Mouse (Mus musculus) embryo, embryonic 11.5 days (tissue): ENCODE measurements around the gene Rpl28.
"Not testable (repeated sequence)": the region's sequence is repeated elsewhere in the genome, so short reads cannot be mapped to it uniquely, and the experiment has no call there.

Experiments used
- DNase-seq: peaks from one replicate; pipeline ENCODE4 v3.0.0-alpha.2; 2012; ENCODE audit warnings: low read depth, low spot score

The Rpl28 gene

DNA sequence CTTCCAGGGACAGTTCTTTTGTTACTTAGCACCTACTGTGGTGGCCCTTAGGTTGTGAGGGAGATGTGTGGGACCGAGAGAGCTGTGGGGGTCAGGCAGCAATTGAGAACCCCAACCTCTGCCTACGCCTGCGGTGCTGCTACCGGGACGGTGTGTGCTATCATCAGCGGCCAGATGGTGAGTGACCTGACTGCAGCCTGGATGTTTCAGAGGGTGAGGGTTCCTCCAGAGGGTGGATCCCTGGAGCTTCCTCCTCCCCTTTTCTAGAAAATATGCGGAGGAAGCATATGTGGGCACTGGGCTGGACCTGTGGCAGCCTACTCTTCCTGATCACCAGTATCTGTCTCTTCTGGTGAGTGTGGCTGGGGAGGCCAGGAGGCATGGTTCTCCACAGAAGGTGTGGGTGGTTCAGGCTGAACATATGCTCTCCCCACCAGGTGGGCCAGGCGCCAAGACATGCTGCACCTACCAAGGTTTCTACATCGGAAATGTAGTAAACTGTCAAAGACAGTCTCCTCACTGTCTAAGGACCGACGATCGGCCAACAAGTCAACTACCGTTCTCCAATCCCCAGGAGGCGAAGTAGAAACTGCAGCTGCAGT lies 8.9 kb upstream of the Rpl28 start:
- DNase-seq: no peak

DNA sequence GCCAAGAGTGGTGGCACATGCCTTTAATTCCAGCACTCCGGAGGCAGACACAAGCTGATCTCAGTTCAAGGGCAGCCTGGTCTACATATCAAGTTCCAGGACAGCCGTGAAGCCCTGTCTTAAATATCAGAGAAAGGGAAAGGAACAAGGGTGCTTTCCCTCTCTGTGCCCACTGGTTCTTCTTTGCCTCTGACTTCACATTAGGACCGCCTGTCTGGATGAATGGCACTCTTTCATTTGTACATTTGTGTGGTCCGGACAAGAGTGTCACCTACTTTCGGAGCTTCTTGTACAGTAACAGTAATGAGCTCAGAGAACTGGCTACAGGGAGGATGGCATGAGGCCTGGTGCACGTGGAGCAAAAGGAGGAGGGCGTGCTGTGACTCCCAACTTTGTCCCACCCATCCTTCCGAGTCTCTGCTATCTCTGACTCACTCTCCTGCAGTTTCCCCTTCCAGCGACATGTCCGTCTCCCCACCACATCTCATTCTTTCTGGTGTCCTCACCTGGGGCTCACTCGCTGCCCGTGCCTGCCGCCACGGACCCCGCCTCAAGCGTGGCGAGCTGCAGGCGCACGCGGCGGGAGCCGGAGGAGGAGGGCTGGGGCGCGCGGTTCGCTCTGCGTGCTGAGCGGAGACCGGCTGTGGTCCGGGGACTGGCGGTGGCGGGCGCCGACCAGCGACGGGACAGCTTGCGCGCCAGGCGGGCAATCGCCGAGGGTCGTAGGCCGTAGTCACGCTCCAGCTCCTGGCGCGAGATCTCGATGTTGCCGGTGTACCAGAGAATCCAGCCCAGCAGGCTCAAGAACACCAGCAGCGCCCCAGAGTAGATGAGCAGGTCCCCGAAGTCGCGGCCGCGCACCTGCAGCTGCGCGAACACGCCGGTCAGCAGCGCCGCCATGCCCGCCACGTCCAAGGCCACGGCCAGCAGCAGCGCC lies 3.9 kb upstream of the Rpl28 start:
- DNase-seq: no peak

DNA sequence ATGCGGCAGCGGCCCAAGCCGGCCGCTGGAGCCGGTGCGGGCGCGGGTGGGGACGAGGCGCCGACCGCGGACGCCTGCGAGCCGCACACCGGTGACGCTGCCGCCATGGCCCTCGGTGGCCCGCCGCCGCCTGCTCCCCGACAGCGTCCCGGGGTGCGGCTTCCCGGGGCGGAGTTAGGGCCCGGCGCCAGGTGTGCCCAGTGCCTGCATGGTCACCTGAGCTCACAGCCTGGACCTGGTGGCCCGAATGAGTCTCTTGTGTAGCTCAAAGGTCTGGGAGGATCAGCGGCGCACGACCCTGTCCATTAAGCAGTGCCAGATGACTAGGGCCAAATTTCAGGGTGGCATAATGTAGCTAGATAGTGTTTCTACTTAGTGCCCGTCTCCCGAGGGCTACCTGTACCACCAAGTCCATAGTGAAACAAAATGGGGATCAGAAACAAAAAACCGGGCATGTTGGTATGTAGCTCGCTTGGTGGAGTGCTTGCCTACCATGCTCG lies 3.2 kb upstream of the Rpl28 start, which contains the start of gene Tmem238:
Tmem238 (minus strand) TSS at position 221 of the 500 bp plus-strand sequence.
- no peak for DNase-seq

DNA sequence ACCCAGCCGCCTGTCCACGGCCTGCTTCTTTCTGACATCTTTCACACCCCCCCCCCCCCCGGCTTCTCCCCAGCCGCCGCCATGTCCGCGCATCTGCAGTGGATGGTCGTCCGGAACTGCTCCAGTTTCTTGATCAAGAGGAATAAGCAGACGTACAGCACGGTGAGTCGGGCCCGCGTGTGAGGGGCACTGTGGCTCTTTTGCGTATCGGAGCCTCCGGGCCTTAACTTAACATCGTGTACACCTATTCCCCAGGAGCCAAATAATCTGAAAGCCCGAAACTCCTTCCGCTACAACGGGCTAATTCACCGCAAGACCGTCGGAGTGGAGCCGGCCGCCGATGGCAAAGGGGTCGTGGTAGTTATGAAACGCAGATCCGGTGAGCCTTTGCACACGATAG lies 574 bp downstream of the Rpl28 start:
- DNase-seq: not testable (repeated sequence)

DNA sequence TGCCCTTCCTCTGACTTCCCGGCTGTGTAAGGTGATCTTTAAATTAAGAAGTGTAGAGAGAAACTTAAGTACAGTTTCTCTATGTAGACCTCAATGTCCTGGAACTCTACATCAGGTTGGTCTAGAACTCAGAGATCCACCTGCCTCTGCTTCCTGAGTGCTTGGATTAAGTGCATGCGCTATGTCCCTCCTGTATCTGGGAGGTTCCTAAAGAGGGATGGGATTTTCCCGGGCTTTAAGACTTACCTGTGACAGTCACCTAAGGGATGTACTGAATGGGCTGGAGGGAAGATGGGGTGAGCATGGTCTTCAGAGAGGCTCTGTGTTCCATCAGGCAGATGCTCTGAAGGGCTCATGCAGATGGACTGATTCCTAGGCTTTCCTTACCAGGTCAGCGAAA lies 1.0 kb downstream of the Rpl28 start:
- DNase-seq: no peak

DNA sequence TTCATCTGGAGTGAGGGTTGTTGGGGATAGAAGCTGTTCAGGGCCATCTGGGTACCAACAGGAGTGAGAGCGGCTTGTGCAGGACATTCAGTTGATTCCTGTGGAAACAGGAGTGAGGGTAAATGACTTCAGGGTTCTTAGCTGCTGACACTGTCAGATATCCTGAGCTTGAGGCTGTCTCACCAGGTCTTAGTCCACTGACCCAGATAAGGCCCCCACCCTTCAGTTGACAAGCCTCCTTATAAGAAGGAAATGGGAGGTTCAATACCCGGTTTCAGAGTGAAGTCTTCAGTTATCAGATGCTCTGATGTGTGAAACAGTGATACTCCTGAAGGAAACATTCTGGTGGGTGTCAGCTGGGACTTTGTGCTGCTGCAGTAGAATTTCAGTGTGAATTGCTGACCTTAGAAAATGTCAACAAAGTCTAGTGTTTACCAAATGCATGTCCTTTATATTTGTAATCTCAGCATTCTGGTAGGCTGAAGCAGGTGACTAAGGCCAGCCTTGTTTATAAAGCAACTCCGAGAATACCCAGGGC lies 2.0 kb downstream of the Rpl28 start:
- DNase-seq: no peak

DNA sequence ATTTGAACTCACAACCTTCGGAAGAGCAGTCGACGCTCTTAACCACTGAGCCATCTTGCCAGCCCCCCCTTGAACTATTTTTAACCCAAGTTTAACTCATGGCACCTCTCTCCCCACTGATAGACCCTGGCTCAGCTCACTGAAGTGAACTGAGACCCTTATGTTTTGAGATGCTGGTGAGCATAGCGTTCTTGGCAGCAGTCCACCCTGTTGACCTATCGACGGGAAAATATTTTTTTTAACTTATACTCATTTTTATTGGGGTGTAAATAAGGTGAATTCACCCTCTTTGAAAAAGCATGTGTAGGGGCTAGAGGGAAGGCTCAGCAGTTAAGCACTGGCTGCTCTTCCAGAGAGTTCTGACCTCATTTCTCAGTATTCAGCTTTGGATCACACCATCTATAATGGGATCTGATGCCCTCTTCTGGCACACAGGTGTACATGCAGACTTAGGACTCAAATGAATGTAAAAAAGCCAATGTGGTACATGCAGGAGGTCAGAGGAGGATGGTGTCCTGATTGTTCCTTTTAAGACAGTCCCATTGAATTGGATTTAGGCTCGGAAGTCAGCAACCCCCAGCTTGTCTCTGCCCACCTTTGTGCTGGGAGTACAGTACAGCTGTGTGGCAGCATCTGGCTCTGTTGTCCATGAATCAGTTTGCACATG lies 3.2 kb downstream of the Rpl28 start:
- no peak for DNase-seq

DNA sequence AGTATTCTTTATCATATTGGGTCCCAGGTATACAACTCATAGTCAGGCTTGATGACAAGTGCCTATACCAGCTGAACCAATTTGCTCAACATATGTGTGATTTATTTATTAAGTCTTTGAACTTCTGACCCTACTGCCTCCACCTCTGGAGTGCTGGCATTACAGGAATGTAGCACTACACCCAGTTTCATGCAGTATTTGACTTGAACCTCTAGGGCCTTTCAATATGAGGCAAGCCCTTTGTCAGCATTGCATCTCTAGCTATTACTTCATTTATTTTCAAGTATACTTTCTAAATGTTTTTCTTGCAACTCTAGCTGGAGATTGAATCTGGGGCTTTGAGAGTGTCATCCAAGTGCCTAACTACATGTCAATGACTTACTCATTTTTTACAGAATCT lies 9.6 kb downstream of the Rpl28 start:
- DNase-seq: no peak

DNA sequence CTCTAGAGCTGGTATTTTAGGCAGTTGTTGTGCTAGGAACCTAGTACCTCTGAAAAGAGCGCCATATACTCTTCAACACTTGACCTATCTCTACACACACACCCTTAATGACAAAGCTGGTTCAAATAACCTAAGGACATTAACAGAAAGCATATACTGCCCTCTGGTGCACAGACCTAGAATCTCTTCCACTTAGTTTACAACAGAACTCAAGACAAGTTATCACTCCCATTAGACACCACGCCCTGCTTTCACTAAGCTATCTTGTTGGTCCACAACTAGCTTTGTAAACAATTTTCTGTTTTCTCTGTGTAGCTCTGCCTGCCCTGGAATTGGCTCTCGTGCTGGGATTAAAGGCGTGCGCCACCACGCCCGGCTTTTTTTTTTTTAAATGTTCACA lies 14.0 kb downstream of the Rpl28 start:
- DNase-seq: no peak

DNA sequence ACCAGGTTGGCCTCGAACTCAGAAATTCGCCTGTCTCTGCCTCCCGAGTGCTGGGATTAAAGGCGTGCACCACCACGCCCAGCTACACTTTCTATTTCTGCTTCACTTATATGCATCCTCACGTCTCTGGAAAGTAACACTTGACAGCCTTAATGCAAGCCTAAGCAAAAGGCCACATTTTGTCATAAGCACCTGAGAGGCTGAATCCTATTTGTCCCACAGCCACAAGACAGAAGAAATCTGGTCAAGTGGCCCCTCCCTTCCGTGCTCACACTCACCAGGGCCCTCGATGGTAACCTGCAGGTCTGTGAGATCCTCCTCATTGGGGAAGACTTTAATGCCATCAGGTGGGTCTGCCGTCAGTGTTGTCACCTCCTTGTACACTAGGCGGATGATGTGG lies 18.5 kb downstream of the Rpl28 start:
- DNase-seq: not testable (repeated sequence)

DNA sequence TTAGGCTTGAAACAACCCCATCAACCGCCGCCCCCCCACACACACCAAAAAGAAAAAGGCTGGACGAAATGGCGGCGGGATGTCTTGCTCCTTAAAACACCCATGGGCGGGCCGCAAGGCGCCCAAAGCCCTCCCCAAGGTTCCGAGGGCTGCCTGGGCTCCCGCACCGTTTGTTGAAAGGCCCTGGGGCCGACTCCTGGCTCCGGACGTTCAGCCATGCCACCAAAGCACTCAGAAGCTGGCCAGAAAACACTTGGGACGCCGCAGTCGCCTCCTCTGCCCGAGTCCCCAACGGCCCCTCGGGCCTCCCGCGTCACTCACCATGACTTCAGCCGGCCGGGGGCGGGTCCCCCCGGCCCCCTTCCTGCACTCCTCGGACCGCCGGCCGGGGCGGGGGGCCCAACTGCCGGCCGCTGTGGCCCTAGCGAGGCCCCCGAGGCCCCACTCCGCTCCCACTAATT lies 19.2 kb downstream of the Rpl28 start:
- no peak for DNase-seq

DNA sequence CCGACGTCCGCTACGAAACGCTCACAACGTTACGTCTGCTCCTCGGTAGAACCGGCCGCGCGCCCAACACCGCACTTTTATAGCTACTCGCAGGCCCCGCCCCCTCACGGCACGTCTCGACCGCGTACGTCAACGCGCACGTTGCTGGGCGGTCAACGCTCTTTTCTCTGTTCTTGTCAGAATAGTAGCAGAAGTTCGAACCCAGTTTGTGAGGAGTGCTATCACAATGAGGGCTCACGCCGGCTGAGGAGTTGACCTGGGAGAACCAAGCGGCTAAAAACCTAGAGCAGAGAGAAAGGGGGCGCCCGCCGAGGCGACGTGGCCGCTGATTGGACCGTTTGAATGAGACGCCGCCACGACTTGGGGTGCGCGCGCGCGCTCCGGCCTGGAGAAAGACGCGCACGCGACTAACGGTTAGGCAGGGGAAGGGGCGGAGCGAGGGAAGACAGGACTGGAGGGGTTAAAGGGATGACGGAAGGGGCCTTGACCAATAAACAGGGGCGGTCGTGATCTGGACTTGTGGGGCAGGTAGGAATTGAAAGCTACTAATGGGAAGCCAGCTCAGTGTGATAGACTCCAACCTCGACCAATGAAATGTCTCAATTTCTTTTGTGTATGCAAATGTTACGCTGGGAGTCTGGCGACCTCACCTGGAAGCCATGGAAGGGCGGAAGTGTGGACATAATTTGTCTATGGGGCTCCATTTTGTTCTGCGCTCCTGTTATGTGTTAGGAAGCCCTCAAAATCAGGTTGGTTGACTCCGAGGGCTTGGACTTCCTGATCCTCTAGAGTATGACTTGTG lies 19.8 kb downstream of the Rpl28 start, which contains the start of gene Ube2s:
Ube2s (minus strand) TSS at position 288 of the 802 bp plus-strand sequence.
- DNase-seq: peak; percentile 97

DNA sequence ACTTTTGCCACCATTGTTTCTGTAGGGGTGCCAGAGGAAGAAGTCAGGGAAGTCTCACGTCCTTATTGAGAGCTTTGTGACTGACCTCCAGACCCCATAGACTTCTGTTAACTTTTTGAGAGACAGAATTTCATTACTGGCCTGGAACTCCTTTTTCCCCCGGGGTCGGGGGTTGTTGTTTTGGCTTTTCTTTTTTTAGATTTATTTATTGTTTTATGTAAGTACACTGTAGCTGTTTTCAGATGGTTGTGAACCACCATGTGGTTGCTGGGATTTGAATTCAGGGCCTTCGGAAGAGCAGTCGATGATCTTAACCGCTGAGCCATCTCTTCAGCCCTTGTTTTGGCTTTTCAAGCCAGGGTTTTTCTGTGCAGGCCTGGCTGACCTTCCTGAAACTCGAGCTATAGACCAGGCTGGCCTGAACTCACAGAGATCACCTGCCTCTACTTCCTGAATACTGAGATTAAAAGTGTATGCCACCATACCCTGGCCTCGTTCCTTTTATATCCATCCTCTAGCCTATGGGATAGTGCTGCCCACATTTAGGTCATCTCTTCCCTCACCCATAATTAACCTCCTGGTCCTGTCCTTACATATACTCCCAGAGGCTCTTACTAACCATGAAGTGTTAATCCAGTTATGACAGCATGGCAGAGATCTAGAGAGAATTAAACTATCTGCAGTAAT lies 20.6 kb downstream of the Rpl28 start:
- DNase-seq: no peak

DNA sequence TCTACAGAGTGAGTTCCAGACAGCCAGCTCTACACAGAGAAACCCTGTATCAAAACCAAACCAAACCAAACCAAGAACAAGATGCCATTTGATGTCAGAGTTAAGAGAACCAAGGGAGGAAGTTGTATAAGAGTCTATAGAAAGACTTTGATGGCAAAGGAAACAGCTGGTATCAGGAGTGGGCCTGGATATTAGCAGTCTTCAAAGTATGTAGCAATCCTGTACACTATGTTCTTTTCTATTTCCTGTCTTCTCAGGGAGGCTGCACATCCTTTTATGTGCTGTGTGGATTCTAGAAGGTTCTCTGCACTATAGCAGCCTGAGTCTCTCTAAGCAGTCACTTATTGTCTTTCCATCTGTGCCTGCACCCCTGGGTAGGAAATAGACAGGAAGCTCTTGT lies 23.9 kb downstream of the Rpl28 start:
- DNase-seq: no peak

DNA sequence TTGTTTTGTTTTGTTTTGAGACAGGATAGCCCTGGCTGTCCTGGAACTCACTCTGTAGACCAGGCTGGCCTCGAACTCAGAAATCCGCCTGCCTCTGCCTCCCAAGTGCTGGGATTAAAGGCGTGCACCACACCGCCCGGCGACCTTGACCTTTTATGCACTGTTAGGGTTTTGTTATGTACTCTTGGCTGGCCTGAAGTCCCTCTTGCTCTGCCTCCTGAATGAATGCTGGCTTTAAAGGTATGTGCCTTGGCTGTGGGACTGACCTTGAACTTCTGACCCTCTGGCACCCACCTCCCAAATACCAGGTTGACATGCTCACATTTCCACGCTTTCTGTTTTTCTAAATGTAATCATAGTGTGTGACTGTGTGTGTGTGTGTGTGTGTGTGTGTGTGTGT lies 28.3 kb downstream of the Rpl28 start:
- not testable (repeated sequence) for DNase-seq

DNA sequence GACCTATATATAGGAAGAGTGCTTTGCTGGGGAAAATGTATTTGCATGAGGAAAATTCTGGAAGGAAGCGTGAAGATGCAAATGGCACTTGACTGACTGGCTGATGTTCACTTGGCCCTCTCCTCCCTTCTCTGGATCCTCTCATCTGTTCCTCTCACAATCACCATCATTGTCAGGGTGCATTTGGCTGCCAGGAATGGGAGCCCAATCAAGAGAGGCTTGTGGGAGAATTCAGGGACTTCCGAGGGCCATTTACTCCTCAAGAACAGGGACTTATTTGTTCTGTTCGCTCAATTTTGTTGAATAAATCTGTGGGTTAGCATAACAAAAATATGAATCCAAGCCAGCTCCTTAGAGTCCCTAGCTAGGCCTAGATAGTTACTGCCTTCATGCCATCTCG lies 29.0 kb downstream of the Rpl28 start:
- DNase-seq: no peak

DNA sequence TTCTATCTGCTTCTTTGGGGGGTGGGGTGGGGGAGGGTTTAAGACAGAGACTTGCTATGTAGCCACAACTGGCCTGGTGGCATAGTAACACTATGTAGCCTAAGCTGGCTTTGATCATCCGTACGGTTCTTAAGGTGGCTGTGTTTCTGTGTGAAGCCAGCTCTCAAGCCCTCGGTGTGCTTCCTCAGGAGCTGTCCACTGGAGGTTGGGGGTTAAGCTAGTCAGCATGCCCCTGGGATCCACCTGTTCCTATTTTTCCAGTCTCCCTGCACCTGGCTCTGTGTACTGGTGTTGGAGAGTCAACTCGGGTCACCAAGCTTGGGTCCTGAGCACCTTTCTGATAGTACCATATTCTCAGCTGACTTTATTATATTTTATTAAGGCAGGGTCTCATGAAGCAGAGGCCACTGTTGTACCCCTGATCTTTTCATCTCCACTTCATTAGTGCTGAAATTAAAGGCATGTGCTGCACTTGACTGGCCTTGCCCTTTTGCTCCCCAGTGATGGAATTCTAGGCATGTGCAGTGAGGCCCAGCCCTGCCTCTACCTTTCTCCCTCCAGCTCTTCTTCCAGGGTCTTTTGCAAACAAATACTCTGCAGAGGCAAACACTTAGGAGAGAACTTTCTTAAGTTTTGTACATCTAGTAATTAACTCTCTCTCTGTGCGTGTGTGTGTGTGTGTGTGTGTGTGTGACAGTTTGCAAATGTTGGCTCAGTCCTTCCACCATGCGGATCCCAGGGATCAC lies 29.7 kb downstream of the Rpl28 start:
- no peak for DNase-seq

DNA sequence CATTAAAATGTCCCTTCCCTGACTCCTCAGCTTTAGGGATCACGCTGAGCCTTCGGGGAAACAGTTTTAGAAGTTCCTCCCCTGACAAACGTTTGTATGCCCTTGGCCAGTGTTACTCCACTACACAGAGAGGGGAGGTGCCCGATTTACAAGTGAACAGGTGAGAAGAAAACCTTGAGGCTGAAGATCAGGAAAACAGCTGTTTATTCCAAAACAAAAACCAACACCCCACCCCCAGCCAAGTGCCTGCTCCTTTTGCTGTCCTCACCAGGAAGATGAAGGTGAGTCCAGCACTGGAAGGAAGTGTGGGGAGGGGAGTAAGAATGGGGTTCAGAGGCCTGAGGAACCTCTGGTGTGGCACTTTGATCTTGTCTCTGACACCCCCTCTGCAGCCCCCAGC lies 32.7 kb downstream of the Rpl28 start:
- DNase-seq: no peak

DNA sequence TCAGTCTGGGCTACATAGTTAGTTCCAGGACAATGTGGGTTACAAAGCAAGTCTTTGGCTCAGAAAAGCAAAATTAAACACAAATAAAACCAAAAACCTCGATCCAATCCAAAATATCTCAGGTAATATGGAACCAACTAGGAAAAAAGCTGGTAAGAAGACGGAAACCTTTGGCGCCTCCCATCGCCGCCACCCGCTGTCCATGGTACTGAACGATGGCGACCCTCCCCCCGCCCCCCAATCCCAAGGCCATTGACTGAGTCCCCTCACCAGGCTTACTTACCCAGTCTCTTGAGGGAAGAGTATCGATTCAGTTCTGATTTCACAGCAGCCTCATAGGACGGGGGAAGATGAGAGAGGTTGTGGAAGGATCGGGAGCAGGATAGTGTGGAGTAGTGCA lies 37.8 kb downstream of the Rpl28 start:
- no peak for DNase-seq
